Mouse (Mus musculus): Measurements from ENCODE around the gene Rspry1.

DNA sequence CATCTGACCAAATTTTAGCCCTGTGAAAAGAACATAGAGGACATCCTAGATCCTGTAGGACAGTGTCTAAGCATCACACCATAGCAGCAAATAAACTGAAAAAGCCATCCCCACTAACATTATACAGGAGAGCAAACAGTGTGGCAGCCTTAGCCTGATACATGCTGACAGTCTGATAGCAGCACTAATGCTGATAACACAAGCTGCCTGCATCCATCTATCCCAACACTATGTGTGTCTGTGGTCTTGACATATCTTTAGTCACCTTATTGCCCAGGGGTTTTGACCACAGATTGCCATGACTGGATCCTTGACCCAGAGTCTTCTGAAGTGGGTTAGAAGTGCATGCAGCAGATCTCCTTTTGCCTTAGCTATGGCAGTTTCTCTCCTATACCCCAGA is 53.3 kb downstream of the Rspry1 start:
- TF ChIP-seq CTCF (conservative IDR thresholded peaks at IDR 0.05; ENCODE audit: insufficient read depth, insufficient read length, low read depth, low read length): no peak
- no peak for TF ChIP-seq POLR2A (IDR thresholded peaks at IDR 0.05; ENCODE audit: low read depth, low read length)
